Mouse (Mus musculus): Measurements from ENCODE around the gene Dlg4.

Gene Dlg4

GRCm38 (mm10) chr11:70016669-70017068 is at the start of gene Dlg4:
Gene Dlg4, plus strand, starts transcription at chr11:70016942.
- in situ Hi-C loops (cut with MboI, MseI), result loop anchor here (25.0 kb wide), 1 partner anchor 904 kb away; the partner anchor contains the start of genes 9130213A22Rik and Hes7

DNA sequence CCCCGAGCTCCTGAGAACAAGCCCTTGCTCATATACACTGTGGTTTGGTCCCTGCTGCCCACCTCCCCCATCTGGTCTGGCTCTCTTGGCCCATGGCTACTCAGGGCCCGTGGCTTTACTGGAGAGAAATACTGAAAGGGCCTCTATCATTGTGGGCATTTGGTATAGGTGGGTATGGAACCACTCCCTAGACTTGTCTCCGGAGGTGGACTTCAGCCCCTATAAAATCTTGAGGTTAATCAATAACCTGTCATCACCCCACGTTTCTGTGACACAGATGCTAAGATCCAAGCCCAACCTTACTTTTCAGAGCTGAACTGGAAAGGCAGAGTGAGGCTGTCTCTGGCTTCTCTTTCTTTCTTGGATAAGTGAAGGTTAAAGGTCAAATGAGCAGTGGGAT is 47.9 kb upstream of the Dlg4 start:
- in situ Hi-C loops (cut with MboI, MseI), result loop anchor here (5.0 kb wide), 1 partner anchor 36 kb away; no protein-coding TSS in a partner anchor

GRCm38 (mm10) chr11:69970222-69970621 is 46.5 kb upstream of the Dlg4 start:
- in situ Hi-C loops (cut with MboI, MseI), result no loop called here

DNA sequence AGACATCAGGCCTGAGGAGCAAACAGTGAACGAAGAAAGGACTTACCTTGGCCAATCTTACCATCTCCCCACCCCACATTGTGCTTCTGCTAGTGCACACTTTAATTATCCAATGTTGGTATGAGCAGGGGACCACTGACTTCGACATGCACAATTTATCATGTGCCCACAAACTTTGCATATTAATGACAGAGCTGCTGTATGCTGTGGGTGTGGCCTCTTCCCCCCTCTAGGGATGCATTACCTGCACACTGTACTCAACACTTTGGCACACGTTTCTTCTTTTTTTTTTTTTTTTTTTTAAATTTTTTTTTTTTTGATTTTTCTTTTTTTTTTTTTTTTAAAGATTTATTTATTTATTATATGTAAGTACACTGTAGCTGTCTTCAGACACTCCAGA is 46.0 kb upstream of the Dlg4 start:
- in situ Hi-C loops (cut with MboI, MseI), result no loop called here

GRCm38 (mm10) chr11:69974907-69975306 is 41.8 kb upstream of the Dlg4 start:
- in situ Hi-C loops (cut with MboI, MseI), result no loop called here

GRCm38 (mm10) chr11:69976271-69976670 is 40.5 kb upstream of the Dlg4 start:
- in situ Hi-C loops (cut with MboI, MseI), result no loop called here

GRCm38 (mm10) chr11:69979827-69980195 is 36.9 kb upstream of the Dlg4 start:
- in situ Hi-C loops (cut with MboI, MseI), result no loop called here

- in situ Hi-C loops (cut with MboI, MseI), result no loop called here
Measured at GRCm38 (mm10) chr11:69980196-69981140, 36.3 kb upstream of the Dlg4 start.

- in situ Hi-C loops (cut with MboI, MseI), result no loop called here
Measured at GRCm38 (mm10) chr11:69981141-69981762, 35.5 kb upstream of the Dlg4 start, which contains the start of gene Ctdnep1. Gene Ctdnep1, plus strand, starts transcription at chr11:69981156.

DNA sequence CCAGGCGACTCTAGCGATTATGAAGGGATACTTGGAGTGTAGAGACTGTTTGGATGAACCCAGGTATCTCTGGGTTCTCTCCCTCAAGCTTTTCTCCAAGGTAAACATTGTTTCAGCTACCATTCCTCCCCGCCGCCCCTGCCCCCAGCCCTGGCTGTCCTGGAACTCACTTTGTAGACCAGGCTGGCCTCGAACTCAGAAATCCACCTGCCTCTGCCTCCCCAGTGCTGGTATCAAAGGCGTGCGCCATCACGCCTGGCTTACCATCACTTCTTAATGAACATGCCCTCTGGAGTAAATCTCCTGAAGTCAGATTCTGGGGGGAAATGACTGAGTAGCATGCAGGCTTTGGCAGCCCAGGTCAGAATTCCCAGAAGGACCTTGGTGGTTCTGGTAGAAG is 34.5 kb upstream of the Dlg4 start, which contains the start of gene Elp5:
TSS of gene Elp5 (minus strand) at position 293 of the 400 bp plus-strand sequence.
- in situ Hi-C loops (cut with MboI, MseI), result no loop called here

DNA sequence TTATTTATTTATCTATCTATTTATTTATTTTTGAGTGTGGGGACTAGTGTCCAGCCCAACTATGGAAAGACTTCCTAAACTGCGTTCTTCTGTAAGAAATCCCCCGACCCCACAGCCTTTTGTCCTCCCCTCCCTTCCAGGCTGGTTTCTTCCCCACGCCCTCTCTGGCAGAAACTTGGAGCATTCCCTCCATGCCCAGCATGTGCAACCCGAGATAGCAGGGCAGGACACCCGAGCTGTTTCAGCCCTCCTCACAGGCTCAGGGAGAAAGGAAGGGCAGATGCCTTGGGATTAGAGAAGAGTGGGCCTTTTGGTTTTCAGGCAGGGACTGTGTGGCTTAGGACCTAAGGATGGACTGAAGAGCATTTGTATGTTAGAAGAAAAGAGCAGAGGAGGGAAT is 33.9 kb upstream of the Dlg4 start:
- in situ Hi-C loops (cut with MboI, MseI), result no loop called here

DNA sequence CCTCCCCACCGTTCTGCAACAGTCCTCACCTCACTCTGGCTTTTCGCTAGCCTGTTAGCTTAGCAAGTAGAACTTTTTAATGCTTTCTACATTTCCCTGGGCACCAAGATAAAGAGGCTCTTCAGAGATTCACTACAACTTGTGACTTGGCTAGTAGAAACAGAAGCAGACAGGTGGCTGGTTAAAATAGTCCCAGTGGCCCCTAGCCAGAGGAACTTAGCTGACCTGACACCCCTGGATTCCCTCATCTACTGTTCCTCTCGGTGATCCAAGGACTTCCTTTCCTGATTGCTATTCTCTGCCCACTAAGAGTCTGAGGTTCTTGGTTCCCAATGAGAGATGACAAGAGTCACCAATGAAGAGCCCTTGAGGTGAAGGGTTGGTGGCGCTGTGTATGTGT is 33.4 kb upstream of the Dlg4 start:
- in situ Hi-C loops (cut with MboI, MseI), result no loop called here

DNA sequence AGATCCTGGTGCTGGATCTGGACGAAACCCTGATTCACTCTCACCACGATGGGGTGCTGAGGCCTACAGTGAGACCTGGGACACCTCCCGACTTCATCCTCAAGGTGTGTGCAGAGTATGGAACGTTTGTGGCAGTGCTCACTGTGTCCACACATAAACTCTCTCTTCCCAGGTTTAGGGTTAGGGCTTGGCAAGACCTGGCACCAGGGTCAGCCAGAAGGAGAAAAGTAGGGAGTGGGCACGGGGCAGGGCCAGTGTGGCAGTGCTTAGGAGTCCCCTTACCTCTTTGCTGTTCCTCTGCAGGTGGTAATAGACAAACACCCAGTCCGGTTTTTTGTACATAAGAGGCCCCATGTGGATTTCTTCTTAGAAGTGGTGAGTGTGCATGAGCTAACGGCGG is 32.3 kb upstream of the Dlg4 start:
- in situ Hi-C loops (cut with MboI, MseI), result no loop called here

DNA sequence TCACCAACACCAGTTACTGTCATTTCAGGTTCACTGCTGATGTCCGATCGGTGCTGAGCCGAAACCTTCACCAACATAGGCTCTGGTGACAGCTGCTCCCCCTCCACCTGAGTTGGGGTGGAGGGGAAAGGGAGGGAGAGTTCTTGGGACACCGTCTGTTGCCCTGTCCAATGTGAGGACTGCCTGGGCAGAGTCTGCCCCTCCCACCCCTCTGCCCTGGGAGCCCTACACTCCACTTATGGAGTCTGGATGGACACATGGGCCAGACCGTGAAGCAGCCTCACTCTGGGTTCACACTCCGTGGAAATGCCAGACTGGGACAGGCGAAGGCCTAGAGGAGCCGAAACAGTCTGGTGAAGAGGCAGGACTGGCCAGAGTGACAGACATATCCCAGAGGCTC is 26.8 kb upstream of the Dlg4 start:
- in situ Hi-C loops (cut with MboI, MseI), result no loop called here

GRCm38 (mm10) chr11:69990850-69991691 is 25.7 kb upstream of the Dlg4 start, which contains the start of gene Gabarap:
Gene Gabarap, plus strand, starts transcription at chr11:69991143.
- in situ Hi-C loops (cut with MboI, MseI), result no loop called here

GRCm38 (mm10) chr11:69991711-69992110 is 25.0 kb upstream of the Dlg4 start:
- in situ Hi-C loops (cut with MboI, MseI), result no loop called here

DNA sequence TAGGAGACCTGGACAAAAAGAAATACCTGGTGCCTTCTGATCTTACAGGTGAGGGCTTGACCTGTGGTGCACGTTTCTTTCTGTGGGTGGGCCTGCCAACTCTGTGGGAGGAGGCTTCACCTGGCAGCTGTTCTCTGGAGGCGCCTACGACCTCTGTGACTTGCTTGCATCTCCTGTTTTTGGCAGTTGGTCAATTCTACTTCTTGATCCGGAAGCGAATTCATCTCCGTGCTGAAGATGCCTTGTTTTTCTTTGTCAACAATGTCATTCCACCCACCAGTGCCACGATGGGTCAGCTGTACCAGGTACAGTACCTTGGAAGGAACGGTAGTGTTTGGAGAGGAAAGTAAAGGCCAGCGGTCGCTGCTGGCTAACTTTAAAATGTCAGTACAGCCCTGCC is 24.3 kb upstream of the Dlg4 start:
- in situ Hi-C loops (cut with MboI, MseI), result no loop called here

GRCm38 (mm10) chr11:69992932-69993331 is 23.8 kb upstream of the Dlg4 start:
- in situ Hi-C loops (cut with MboI, MseI), result no loop called here

DNA sequence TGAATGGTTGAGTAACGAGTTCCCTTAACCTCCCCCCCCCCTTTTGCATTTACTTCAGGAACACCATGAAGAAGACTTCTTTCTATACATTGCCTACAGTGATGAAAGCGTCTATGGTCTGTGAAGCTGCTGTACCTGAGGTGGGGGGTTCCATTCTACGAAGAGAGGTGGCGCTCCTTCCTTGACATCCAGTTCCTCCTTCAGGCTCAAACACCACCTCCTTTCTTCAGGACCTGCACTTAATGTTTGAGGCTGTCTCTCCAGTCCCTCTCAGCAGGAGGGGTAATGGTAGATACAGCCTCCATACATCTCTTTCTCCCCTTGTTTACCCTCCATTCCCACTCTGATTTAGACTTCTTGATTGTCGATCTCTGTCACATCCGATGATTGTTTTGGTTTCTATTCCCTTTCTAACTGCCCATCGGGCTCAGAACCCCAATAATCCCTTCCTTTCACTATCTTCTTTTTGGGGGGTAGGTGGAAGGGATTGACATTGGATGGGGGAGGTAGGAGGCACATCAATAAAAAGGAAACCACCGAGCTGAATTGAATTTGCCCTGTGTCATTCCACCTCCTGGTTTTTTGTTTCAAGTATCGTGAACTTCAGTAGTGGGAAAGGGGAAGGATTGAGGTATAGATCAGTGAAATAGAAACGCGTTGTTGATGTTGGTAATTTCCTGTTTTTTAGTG is 22.2 kb upstream of the Dlg4 start:
- in situ Hi-C loops (cut with MboI, MseI), result no loop called here

DNA sequence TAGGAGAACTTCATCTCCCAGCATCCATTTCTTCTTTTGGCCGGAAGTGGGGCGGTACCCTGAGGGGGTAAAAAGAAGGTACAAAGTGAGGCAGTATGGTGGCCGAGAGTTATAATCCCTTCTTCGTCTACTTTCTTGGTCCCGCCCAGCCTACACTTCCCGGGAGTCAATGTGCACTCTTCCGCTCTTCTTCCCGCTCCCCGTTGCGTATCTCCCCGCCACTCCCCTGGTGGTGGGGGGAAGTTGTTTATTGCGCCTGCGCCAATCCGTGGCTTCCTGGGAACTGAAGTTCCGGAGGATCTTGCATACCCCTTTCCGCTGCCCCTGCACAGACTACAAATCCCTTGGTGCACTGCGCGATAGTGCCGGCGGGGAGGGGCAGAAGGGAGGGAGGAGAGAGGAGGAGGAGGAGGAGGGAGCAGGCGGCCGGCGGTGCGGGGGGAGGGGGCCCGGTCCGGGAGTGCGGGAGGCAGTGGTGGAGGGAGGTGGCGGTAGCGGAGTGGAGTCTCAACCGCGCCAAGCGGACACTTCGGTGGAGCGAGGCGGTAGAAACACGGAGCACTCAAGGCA is 21.3 kb upstream of the Dlg4 start, which contains the start of gene Phf23:
TSS of gene Phf23 (plus strand) at position 387 of the 570 bp plus-strand sequence.
- in situ Hi-C loops (cut with MboI, MseI), result no loop called here

Measured in T-helper 2 cell (primary cell).